Mouse (Mus musculus) intestine, embryonic 15.5 days (tissue): ENCODE data around the gene Tm2d3. TPM values are rescaled to one million over a fixed set of nuclear protein-coding genes. Genes with fewer than 3 reads are reported as not detected.
A peak's percentile ranks its signal among the peaks of the same experiment; 100 is the strongest.

Source experiments
- ATAC-seq: fragments of 200-750 bp; cut with Nextera tagmentation; 2 replicates; pipeline ENCODE4 v1.8.0; 2017; ENCODE audit warnings: moderate TSS enrichment, moderate library complexity
- H3K27ac ChIP-seq: fragments of 300-500 bp; sonication (generic); 2 replicates; pipeline ENCODE4 v1.5.1; 2015; ENCODE audit warnings: mild to moderate bottlenecking, inconsistent platforms
- H3K27me3 ChIP-seq: fragments of 300-500 bp; sonication (generic); replicated peaks from 2 replicates; pipeline ENCODE4 v1.6.1; 2015; ENCODE audit warnings: inconsistent platforms
- H3K36me3 ChIP-seq: fragments of 300-500 bp; sonication (generic); 2 replicates; pipeline ENCODE4 v1.6.1; 2015; ENCODE audit warnings: inconsistent platforms
- H3K4me1 ChIP-seq: fragments of 300-500 bp; sonication (generic); replicated peaks from 2 replicates; pipeline ENCODE4 v1.6.1; 2015; ENCODE audit warnings: inconsistent platforms
- H3K4me2 ChIP-seq: fragments of 300-500 bp; sonication (generic); replicated peaks from 2 replicates; pipeline ENCODE4 v1.6.1; 2015; ENCODE audit warnings: mild to moderate bottlenecking, inconsistent platforms
- H3K4me3 ChIP-seq: fragments of 300-500 bp; sonication (generic); replicated peaks from 2 replicates; pipeline ENCODE4 v1.5.1; 2015; ENCODE audit warnings: inconsistent platforms
- H3K9ac ChIP-seq: fragments of 300-500 bp; sonication (generic); 2 replicates; pipeline ENCODE4 v1.6.1; 2015; ENCODE audit warnings: inconsistent platforms
- H3K9me3 ChIP-seq: fragments of 300-500 bp; sonication (generic); 2 replicates; pipeline ENCODE4 v1.6.1; 2016; ENCODE audit warnings: inconsistent platforms
- WGBS: fragments of 180-500 bp; shearing (Covaris S2); methylation state at CpG from one replicate; pipeline ENCODE4 v1.1.7; 2015; 5-methylcytosine and 5-hydroxymethylcytosine counted together
- polyA plus RNA-seq: library from polyadenylated mRNA; unstranded; fragments of >200 nt; fragmentation: Nextera tagmentation; extraction: Ambion mirVana; gene quantifications from 2 replicates; pipeline ENCODE4 v1.2.1, GENCODE M21; 2015

Tm2d3 gene
- polyA plus RNA-seq = 79.2 and 88.1 TPM in 2 replicates

DNA sequence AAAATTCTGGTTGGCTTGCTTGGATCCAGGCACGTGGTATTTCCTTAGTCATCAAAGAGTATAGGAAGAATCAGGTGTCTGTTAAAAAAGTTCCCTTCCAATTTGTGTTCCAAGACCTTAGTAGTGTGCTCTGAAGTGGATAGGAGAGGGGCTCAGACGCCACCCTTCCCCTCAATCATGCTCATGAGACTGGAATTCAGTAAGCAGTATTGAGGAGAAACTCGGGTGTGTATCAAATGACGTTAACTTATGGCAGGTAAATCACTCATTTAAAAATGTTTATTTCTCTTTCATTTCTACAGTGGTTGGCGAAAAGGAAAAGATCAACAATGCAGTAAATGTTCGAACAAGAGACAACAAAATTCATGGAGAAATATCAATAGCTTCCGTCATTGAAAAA lies at the start of gene Tm2d3:
Gene Tm2d3 (plus strand): TSS at position 301 of the 400 bp plus-strand sequence.
- Histone ChIP-seq H3K4me3 (no peak within 1 kb of the TSS), H3K27me3 (no peaks in the 10 kb centered on the region), H3K4me2 (no peak within 1 kb of the TSS), H3K9me3 (no peaks in the 10 kb centered on the region), H3K4me1 (0 out of 2 replicates have a peak, but pooled peaks cover 7% of the 10 kb centered on the region), H3K27ac (no peak within 1 kb of the TSS), H3K36me3 (no peaks in the 10 kb centered on the region), H3K9ac (no peak within 1 kb of the TSS)
- ATAC-seq = no peak
- 87% methylated on average over 7 of the region's 7 CpGs for WGBS

DNA sequence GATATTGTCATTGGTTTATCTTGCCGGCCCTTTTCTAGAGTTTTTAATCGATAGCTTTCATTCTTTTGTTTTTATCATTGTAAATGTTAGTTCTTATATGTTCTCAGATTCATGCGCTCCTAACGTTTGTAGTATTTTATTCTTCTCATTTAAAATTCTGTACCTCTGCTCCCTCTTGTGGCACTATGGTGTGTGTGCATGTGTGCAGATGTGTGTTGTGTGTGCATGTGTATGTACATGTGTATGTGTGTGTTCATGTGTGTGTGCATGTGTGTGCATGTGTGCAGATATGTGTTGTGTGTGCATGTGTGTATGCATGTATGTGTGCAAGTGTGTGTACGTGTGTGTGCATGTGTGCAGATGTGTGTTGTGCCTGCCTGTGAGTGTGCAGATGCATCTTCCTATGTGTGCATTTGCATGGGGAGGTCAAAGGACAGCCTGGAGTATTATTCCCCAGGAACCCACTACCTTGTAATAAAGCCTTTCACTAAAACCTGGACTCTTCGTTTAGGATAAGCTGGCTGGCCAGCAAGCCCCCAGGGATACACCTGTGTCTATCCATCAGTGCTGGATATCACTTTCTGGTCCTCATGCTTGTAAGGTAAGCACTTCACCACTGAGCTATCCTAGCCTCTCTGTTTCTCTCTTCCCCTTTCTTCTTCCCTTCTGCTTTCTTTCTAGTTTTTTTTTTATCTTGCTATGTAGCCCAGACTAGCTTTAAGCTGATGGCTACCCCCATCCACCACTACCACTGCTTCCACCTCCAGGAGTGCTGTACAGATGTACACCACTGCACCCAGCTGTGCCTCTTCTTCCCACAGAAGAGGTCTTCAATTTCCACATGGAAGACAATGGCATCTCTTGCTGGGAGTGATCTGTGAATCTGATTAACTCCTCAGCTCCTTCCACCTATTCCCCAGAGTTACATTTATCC lies 48.3 kb upstream of the Tm2d3 start:
- 0 out of 2 replicates have a peak, but pooled peaks cover 3% of the 10 kb centered on the region for H3K36me3 ChIP-seq
- no peaks in the 10 kb centered on the region for H3K27me3 ChIP-seq
- no peak for ATAC-seq
- WGBS = 69% methylated on average over 6 of the region's 6 CpGs
- no peaks in the 10 kb centered on the region for H3K9me3 ChIP-seq
- H3K9ac ChIP-seq = no peak overlapping the region
- H3K27ac ChIP-seq = no peak overlapping the region
- no peak overlapping the region for H3K4me2 ChIP-seq
- H3K4me1 ChIP-seq = 0 out of 2 replicates have a peak, but pooled peaks cover 3% of the 10 kb centered on the region
- no peak overlapping the region for H3K4me3 ChIP-seq

GRCm38 (mm10) chr7:65643861-65644421 lies 47.0 kb upstream of the Tm2d3 start:
- Histone ChIP-seq H3K4me3 (peak overlapping the region; percentile 70), H3K27me3 (no peaks in the 10 kb centered on the region)
- 33% methylated on average over 6 of the region's 6 CpGs for WGBS

GRCm38 (mm10) chr7:65644643-65645351 lies 46.2 kb upstream of the Tm2d3 start, which contains the start of gene Tarsl2:
Tarsl2 (plus strand) TSS chr7:65644898.
- Histone ChIP-seq H3K4me3 (peak within 1 kb of the TSS; percentile 70), H3K27me3 (no peaks in the 10 kb centered on the region), H3K9me3 (no peaks in the 10 kb centered on the region), H3K27ac (peak within 1 kb of the TSS; percentile 82), H3K4me2 (peak within 1 kb of the TSS; percentile 89), H3K36me3 (peaks cover 7% of the 10 kb centered on the region; the same call in 1 of the 2 replicates), H3K4me1 (0 out of 2 replicates have a peak, but pooled peaks cover 3% of the 10 kb centered on the region), H3K9ac (peak within 1 kb of the TSS; percentile 74)
- under 1% methylated on average over 64 of the region's 64 CpGs for WGBS
- ATAC-seq = peak; percentile 98

More at GRCm38 (mm10) chr7:65643861-65644421, 47.0 kb upstream of the Tm2d3 start:
- Histone ChIP-seq H3K36me3 (0 out of 2 replicates have a peak, but pooled peaks cover 3% of the 10 kb centered on the region), H3K9me3 (no peaks in the 10 kb centered on the region), H3K4me1 (0 out of 2 replicates have a peak, but pooled peaks cover 3% of the 10 kb centered on the region), H3K4me2 (peak overlapping the region; percentile 89), H3K27ac (no peak overlapping the region), H3K9ac (no peak overlapping the region)
- ATAC-seq = peak; percentile 0; the same call in 1 of the 2 replicates

GRCm38 (mm10) chr7:65645996-65646395 lies 45.0 kb upstream of the Tm2d3 start:
- WGBS = 88% methylated on average over 8 of the region's 8 CpGs

DNA sequence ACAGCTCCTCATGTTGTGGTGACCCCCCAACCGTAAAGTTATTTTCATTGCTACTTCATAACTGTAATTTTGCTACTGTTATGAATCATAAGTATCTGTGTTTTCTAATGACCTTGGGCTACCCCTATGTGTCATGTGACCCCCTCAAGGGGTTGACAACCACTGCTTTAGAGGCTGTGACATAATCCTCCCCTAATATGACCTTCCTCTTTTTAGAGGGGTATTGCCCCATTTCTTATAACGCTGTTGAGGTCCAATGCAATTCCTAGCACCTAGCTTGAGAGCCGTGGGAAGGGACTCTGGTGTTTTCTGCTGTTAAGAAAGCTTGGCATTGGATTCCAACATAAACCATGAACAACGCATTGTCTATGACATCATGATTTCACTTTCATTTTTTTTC lies 40.3 kb upstream of the Tm2d3 start:
- H3K4me1 ChIP-seq = no peaks in the 10 kb centered on the region
- no peak for ATAC-seq
- 89% methylated on average over 4 of the region's 4 CpGs for WGBS

More at GRCm38 (mm10) chr7:65645996-65646395, 45.0 kb upstream of the Tm2d3 start:
- Histone ChIP-seq H3K4me2 (no peak overlapping the region), H3K4me1 (0 out of 2 replicates have a peak, but pooled peaks cover 3% of the 10 kb centered on the region), H3K4me3 (no peak overlapping the region), H3K9ac (no peak overlapping the region), H3K36me3 (peaks cover 7% of the 10 kb centered on the region; the same call in 1 of the 2 replicates), H3K27me3 (no peaks in the 10 kb centered on the region), H3K27ac (no peak overlapping the region), H3K9me3 (no peaks in the 10 kb centered on the region)
- no peak for ATAC-seq

DNA sequence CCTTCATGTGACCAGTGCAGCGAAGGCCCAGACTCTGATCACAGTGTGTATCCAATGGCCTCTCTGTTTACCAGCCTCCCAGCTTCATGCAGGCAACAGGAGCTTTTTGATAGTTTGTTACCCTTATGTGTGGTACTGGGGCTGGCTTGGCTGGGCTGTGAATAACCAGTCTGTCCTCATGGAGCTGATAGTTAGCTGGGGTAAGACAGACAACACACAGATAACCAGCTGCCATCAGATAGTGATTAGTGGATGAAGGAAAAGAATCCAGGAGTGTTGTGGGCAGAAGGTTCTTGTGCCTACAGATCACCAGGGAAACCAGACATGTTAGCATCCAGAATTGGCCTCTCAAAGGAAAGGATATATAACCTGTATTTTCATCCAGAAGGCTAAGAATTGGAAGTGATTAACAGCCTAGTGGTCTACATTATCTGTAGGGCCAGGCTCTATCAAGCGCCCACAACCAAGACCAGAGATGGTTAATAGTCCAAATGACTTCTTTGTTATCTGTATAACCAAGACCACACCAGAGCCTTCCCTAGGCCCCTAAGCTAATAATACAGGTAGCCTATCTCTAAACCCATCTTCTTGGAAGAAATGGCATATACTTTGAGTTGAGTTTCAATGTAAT lies 33.4 kb upstream of the Tm2d3 start:
- Histone ChIP-seq H3K9me3 (no peaks in the 10 kb centered on the region), H3K27me3 (no peaks in the 10 kb centered on the region), H3K9ac (no peak overlapping the region), H3K36me3 (0 out of 2 replicates have a peak, but pooled peaks cover 3% of the 10 kb centered on the region), H3K4me1 (no peaks in the 10 kb centered on the region), H3K4me3 (no peak overlapping the region), H3K4me2 (no peak overlapping the region), H3K27ac (no peak overlapping the region)
- WGBS = 89% methylated on average over 2 of the region's 2 CpGs
- no peak for ATAC-seq

More for the DNA sequence above, 40.3 kb upstream of the Tm2d3 start:
- no peaks in the 10 kb centered on the region for H3K27me3 ChIP-seq
- no peak overlapping the region for H3K9ac ChIP-seq
- peaks cover 10% of the 10 kb centered on the region; the same call in 1 of the 2 replicates for H3K36me3 ChIP-seq
- H3K4me3 ChIP-seq = no peak overlapping the region
- no peak overlapping the region for H3K27ac ChIP-seq
- H3K9me3 ChIP-seq = no peaks in the 10 kb centered on the region
- no peak overlapping the region for H3K4me2 ChIP-seq

GRCm38 (mm10) chr7:65663225-65663790 lies 27.7 kb upstream of the Tm2d3 start:
- Histone ChIP-seq H3K36me3 (no peaks in the 10 kb centered on the region), H3K4me1 (no peaks in the 10 kb centered on the region), H3K27me3 (no peaks in the 10 kb centered on the region), H3K4me3 (no peak overlapping the region), H3K9ac (no peak overlapping the region), H3K27ac (no peak overlapping the region), H3K4me2 (no peak overlapping the region), H3K9me3 (no peaks in the 10 kb centered on the region)
- ATAC-seq = no peak
- 86% methylated on average over 11 of the region's 11 CpGs for WGBS

- ATAC-seq = no peak
- Histone ChIP-seq H3K9me3 (no peaks in the 10 kb centered on the region), H3K4me3 (no peak overlapping the region), H3K36me3 (no peaks in the 10 kb centered on the region), H3K27me3 (no peaks in the 10 kb centered on the region), H3K4me1 (no peaks in the 10 kb centered on the region), H3K27ac (no peak overlapping the region), H3K9ac (no peak overlapping the region), H3K4me2 (no peak overlapping the region)
- 75% methylated on average over 14 of the region's 14 CpGs for WGBS
Observed at GRCm38 (mm10) chr7:65663886-65664285, 27.1 kb upstream of the Tm2d3 start.

DNA sequence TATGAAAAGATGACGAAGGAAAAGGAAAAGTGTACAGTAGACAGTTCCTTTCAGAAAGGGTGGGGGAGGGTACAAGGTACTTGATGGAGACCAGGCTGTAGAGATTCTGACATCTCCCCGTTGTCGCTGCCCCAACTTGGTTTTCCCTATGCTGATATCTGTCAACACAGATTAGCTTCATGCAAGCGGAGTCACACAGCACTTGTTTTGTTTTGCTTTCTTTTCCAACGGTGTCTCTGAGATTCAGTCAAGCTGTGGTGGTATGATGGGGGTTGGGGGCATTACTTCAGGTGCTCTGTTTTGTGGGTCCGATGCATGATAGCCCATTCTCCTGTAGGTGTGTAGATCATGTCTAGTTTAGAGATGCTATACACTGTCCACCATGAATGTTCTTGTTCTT lies 23.5 kb upstream of the Tm2d3 start:
- Histone ChIP-seq H3K9ac (no peak overlapping the region), H3K36me3 (no peaks in the 10 kb centered on the region), H3K4me3 (no peak overlapping the region), H3K4me2 (no peak overlapping the region), H3K27ac (no peak overlapping the region), H3K4me1 (no peaks in the 10 kb centered on the region), H3K27me3 (no peaks in the 10 kb centered on the region), H3K9me3 (no peaks in the 10 kb centered on the region)
- no peak for ATAC-seq
- WGBS = 92% methylated on average over 6 of the region's 6 CpGs

DNA sequence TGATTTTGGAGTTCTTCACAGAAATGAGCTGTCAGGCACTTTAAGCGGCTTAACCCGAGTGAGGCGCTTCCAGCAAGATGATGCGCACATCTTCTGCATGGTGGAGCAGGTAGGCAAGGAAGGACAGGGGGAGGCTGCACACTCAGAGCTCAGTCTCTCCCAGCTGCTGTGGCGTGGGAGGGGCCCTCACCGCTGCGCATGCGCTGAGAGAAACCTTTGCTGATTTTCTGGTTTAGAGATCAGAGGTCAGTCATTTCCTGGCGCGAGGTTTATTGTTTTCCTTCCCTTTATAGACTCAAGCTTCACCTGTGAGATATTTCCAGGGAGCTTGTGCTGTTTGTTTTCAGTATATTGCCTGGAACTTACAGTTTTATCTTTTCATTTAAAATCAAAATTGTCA lies 12.9 kb upstream of the Tm2d3 start:
- peak; percentile 59 for ATAC-seq
- Histone ChIP-seq H3K36me3 (no peaks in the 10 kb centered on the region), H3K4me2 (no peak overlapping the region), H3K27ac (no peak overlapping the region), H3K4me3 (no peak overlapping the region), H3K9me3 (no peaks in the 10 kb centered on the region), H3K9ac (no peak overlapping the region), H3K4me1 (no peaks in the 10 kb centered on the region), H3K27me3 (no peaks in the 10 kb centered on the region)
- 63% methylated on average over 10 of the region's 10 CpGs for WGBS
